Mouse (Mus musculus) forebrain, embryonic 15.5 days (tissue): Measurements from ENCODE around the gene Map3k11. TPM values are rescaled to one million over a fixed set of nuclear protein-coding genes. Genes with fewer than 3 reads are reported as not detected.

Experiments used
- ATAC-seq: fragments of 200-750 bp; cut with Nextera tagmentation; replicated peaks from 2 replicates; pipeline ENCODE4 v1.8.0; 2017; ENCODE audit warnings: mild to moderate bottlenecking, moderate TSS enrichment, moderate library complexity
- H3K27ac ChIP-seq: fragments of 300-500 bp; sonication (generic); replicated peaks from 2 replicates; pipeline ENCODE4 v1.5.1; 2015; ENCODE audit warnings: mild to moderate bottlenecking, inconsistent platforms
- H3K27me3 ChIP-seq: fragments of 300-500 bp; sonication (generic); 2 replicates; pipeline ENCODE4 v1.6.1; 2015; ENCODE audit warnings: inconsistent platforms
- H3K36me3 ChIP-seq: fragments of 300-500 bp; sonication (generic); 2 replicates; pipeline ENCODE4 v1.6.1; 2015; ENCODE audit warnings: mild to moderate bottlenecking, inconsistent platforms
- H3K4me1 ChIP-seq: fragments of 300-500 bp; sonication (generic); 2 replicates; pipeline ENCODE4 v1.6.1; 2015; ENCODE audit warnings: inconsistent platforms
- H3K4me2 ChIP-seq: fragments of 300-500 bp; sonication (generic); replicated peaks from 2 replicates; pipeline ENCODE4 v1.6.1; 2015; ENCODE audit warnings: mild to moderate bottlenecking, inconsistent platforms
- H3K4me3 ChIP-seq: fragments of 300-500 bp; sonication (generic); 2 replicates; pipeline ENCODE4 v1.5.1; 2015; ENCODE audit warnings: mild to moderate bottlenecking, inconsistent platforms
- H3K9ac ChIP-seq: fragments of 300-500 bp; sonication (generic); replicated peaks from 2 replicates; pipeline ENCODE4 v1.6.1; 2015; ENCODE audit warnings: mild to moderate bottlenecking, inconsistent platforms
- H3K9me3 ChIP-seq: fragments of 300-500 bp; sonication (generic); 2 replicates; pipeline ENCODE4 v1.6.1; 2016; ENCODE audit warnings: inconsistent platforms
- WGBS: fragments of 180-500 bp; shearing (Covaris S2); methylation state at CpG from one replicate; pipeline ENCODE4 v1.1.7; 2015; ENCODE audit warnings: mixed read lengths; 5-methylcytosine and 5-hydroxymethylcytosine counted together
- microRNA-seq: library from miRNA; unstranded; fragments of <30 nt; microRNA quantifications from one replicate; pipeline ENCODE4, GENCODE M21; 2016
- polyA plus RNA-seq: library from polyadenylated mRNA; unstranded; fragments of >200 nt; fragmentation: Nextera tagmentation; extraction: Ambion mirVana; gene quantifications from 2 replicates; pipeline ENCODE4 v1.2.1, GENCODE M21; 2015

Gene Map3k11
- polyA plus RNA-seq, 1 experiment from 2014 or later: 12.2 TPM

- no peak overlapping the region for H3K4me2 ChIP-seq
- no peaks in the 10 kb centered on the region for H3K9me3 ChIP-seq
- peaks cover 28% of the 10 kb centered on the region for H3K27me3 ChIP-seq
- 80% methylated on average over 6 of the region's 6 CpGs for WGBS
- H3K36me3 ChIP-seq: no peaks in the 10 kb centered on the region
- ATAC-seq: no peak
- H3K9ac ChIP-seq: no peak overlapping the region
- H3K4me3 ChIP-seq: no peak overlapping the region
- H3K4me1 ChIP-seq: peaks cover 29% of the 10 kb centered on the region
- no peak overlapping the region for H3K27ac ChIP-seq
Observed at GRCm38 (mm10) chr19:5749476-5749875, 60.9 kb downstream of the Map3k11 start.

- H3K9me3 ChIP-seq: no peaks in the 10 kb centered on the region
- peaks cover 27% of the 10 kb centered on the region for H3K27me3 ChIP-seq
- H3K9ac ChIP-seq: no peak overlapping the region
- ATAC-seq: no peak
- H3K4me1 ChIP-seq: peaks cover 19% of the 10 kb centered on the region
- no peak overlapping the region for H3K27ac ChIP-seq
- WGBS: 13% methylated on average over 22 of the region's 22 CpGs
- H3K36me3 ChIP-seq: no peaks in the 10 kb centered on the region
- no peak overlapping the region for H3K4me2 ChIP-seq
- H3K4me3 ChIP-seq: no peak overlapping the region
Observed at GRCm38 (mm10) chr19:5750951-5751350, 62.4 kb downstream of the Map3k11 start.

DNA sequence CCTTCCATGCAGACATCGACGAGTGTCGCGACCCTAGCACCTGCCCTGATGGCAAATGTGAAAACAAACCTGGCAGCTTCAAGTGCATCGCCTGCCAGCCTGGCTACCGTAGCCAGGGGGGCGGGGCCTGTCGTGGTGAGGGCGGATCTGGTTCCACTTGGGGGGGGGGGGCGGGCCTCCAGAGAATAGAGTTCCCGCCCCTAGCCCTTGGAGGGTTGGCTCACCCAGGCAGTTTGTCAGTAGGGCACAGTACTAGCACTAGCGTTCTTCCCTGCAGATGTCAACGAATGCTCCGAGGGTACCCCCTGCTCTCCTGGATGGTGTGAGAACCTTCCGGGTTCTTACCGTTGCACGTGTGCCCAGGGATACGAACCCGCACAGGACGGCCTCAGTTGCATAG, 63.2 kb downstream of the Map3k11 start:
- Histone ChIP-seq H3K36me3 (no peaks in the 10 kb centered on the region), H3K9me3 (no peaks in the 10 kb centered on the region), H3K27me3 (peaks cover 34% of the 10 kb centered on the region), H3K4me3 (no peak overlapping the region), H3K27ac (no peak overlapping the region), H3K9ac (no peak overlapping the region), H3K4me1 (peaks cover 17% of the 10 kb centered on the region), H3K4me2 (no peak overlapping the region)
- 9% methylated on average over 20 of the region's 20 CpGs for WGBS
- no peak for ATAC-seq

Small RNA genes lying within 50 kb of the gene (microRNA-seq; reads per million reads assigned to microRNA genes)
- gene Mir6987: not detected

Other genes starting within 250 kb of the Map3k11 start
- gene Fosl1, start 241.2 kb upstream of the Map3k11 start, polyA plus RNA-seq: not detected in 2 replicates
- 10.7 and 11.4 TPM in 2 replicates for gene Ccdc85b, start 230.8 kb upstream of the Map3k11 start, polyA plus RNA-seq
- gene Fibp, start 228.1 kb upstream of the Map3k11 start, polyA plus RNA-seq: 160 and 184 TPM in 2 replicates
- gene Ctsw, start 220.2 kb upstream of the Map3k11 start, polyA plus RNA-seq: 4.4 and 4.8 TPM in 2 replicates
- 30.1 TPM in 2 replicates for gene Efemp2, start 214.8 kb upstream of the Map3k11 start, polyA plus RNA-seq
- gene Mus81, start 200.3 kb upstream of the Map3k11 start, polyA plus RNA-seq: 55.3 and 60.7 TPM in 2 replicates
- gene Cfl1, start 198.3 kb upstream of the Map3k11 start, polyA plus RNA-seq: 3,659 and 3,744 TPM in 2 replicates
- 0.39 and 0.49 TPM in 2 replicates for gene 1700020D05Rik, start 185.0 kb upstream of the Map3k11 start, polyA plus RNA-seq
- 71.9 and 72.8 TPM in 2 replicates for gene Snx32, start 178.2 kb upstream of the Map3k11 start, polyA plus RNA-seq
- gene Ovol1, start 128.1 kb upstream of the Map3k11 start, polyA plus RNA-seq: not detected in 2 replicates
- gene Ap5b1, start 120.7 kb upstream of the Map3k11 start, polyA plus RNA-seq: 2.2 and 2.3 TPM in 2 replicates
- 93.4 and 99.8 TPM in 2 replicates for gene Rnaseh2c, start 86.9 kb upstream of the Map3k11 start, polyA plus RNA-seq
- 75.9 and 76.9 TPM in 2 replicates for gene Kat5, start 78.5 kb upstream of the Map3k11 start, polyA plus RNA-seq
- 34.7 and 38.3 TPM in 2 replicates for gene Rela, start 51.3 kb upstream of the Map3k11 start, polyA plus RNA-seq
- 14.1 and 15.5 TPM in 2 replicates for gene Sipa1, start 25.0 kb upstream of the Map3k11 start, polyA plus RNA-seq
- 27.6 and 29.1 TPM in 2 replicates for gene Pcnx3, start 166 bp downstream of the Map3k11 start, polyA plus RNA-seq
- 0.33 TPM in 1 of 2 replicates, not detected in the other for gene Kcnk7, start 15.6 kb downstream of the Map3k11 start, polyA plus RNA-seq
- 11.1 and 13.3 TPM in 2 replicates for gene Ehbp1l1, start 37.6 kb downstream of the Map3k11 start, polyA plus RNA-seq
- 190 and 200 TPM in 2 replicates for gene Fam89b, start 40.9 kb downstream of the Map3k11 start, polyA plus RNA-seq
- gene Ltbp3, start 52.2 kb downstream of the Map3k11 start, polyA plus RNA-seq: 10.6 and 14.3 TPM in 2 replicates
- 66.9 and 67.9 TPM in 2 replicates for gene Scyl1, start 82.7 kb downstream of the Map3k11 start, polyA plus RNA-seq
- 19.5 and 23.3 TPM in 2 replicates for gene Frmd8, start 186.5 kb downstream of the Map3k11 start, polyA plus RNA-seq
- gene Slc25a45, start 189.1 kb downstream of the Map3k11 start, polyA plus RNA-seq: 1.2 and 1.7 TPM in 2 replicates
- 12.9 and 14.3 TPM in 2 replicates for gene Tigd3, start 205.4 kb downstream of the Map3k11 start, polyA plus RNA-seq
- 120 and 137 TPM in 2 replicates for gene Dpf2, start 224.3 kb downstream of the Map3k11 start, polyA plus RNA-seq
- gene Cdc42ep2, start 236.1 kb downstream of the Map3k11 start, polyA plus RNA-seq: 9.1 and 10.1 TPM in 2 replicates